Comparison of ENCODE assay signal across 8 mouse cellular contexts in the genomic region with DNA sequence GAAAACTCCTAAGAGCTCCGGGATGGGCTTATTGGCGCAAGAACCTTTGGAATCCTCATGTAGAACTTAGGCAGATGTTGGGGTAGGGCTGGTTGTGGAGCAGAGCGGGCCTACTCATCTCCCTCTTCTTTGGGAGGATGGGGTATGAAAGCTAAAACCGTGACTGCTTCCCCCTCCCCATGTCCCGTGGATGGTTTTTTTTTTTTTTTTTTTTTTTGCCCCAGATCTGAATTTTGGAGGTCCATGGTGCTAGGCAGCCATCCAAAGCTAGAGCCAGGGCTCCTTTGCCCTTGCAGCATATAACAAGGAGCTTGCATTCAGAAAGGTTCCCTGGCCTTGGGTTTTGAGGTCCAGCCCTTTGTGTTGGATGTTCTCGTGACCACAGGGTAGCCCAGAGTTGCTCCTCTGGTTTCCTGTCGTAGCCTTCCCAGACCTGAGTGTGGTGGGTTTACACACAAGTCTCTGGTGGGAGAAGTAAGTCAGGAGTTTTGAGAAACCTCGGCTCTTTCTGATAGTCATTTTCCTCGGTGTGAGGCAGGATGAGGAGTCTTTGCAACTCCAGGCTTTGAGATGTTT. TPM values are rescaled to one million over a fixed set of nuclear protein-coding genes. Genes with fewer than 3 reads are reported as not detected.
DNase-seq lines count a peak whose midpoint lies in the region; ATAC-seq and TF ChIP-seq lines count a peak whose summit lies in the region.

No protein-coding gene starts in this region.

- no peak for DNase-seq in kidney, postnatal 0 days (ENCODE audit: low spot score)
- DNase-seq in kidney, adult 18-20 months: no peak
- DNase-seq in gastrocnemius, adult 8-10 months (ENCODE audit: low spot score in 2 of 2): no peak
- no peak for DNase-seq in embryo, embryonic 10.5 days (ENCODE audit: low spot score)
- DNase-seq in adrenal gland, adult 18-20 months (ENCODE audit: low spot score in 2 of 2): no peak

- H3K4me1 ChIP-seq in kidney, postnatal 0 days (replicated peaks; ENCODE audit: insufficient read depth, low read length): peaks cover 22% of the 10 kb centered on the region; the same call in 1 of the 2 replicates
- H3K4me1 ChIP-seq in bone marrow macrophage, adult 2 months (ENCODE audit: control insufficient read depth, insufficient read depth, low read length): 0 out of 2 replicates have a peak, but pooled peaks cover 8% of the 10 kb centered on the region
- peaks cover 36% of the 10 kb centered on the region for H3K4me1 ChIP-seq in hindbrain, embryonic 16.5 days (ENCODE audit: control insufficient read depth, insufficient read depth, low read depth, low read length)
- peaks cover 42% of the 10 kb centered on the region for H3K4me1 ChIP-seq in neural tube, embryonic 12.5 days

- no peaks in the 10 kb centered on the region for H3K36me3 ChIP-seq in kidney, postnatal 0 days (ENCODE audit: insufficient read depth, low read length)
- no peaks in the 10 kb centered on the region for H3K36me3 ChIP-seq in hindbrain, embryonic 16.5 days (ENCODE audit: control insufficient read depth, insufficient read depth, low read length)
- H3K36me3 ChIP-seq in neural tube, embryonic 12.5 days: peaks cover 32% of the 10 kb centered on the region

- TF ChIP-seq CTCF in kidney, postnatal 0 days (IDR thresholded peaks at IDR 0.05; ENCODE audit: low read depth): no peak
- no peak for TF ChIP-seq CTCF in bone marrow macrophage, adult 2 months (IDR thresholded peaks at IDR 0.05; ENCODE audit: low read depth, low read length)

- TF ChIP-seq POLR2A in bone marrow macrophage, adult 2 months (IDR thresholded peaks at IDR 0.05; ENCODE audit: borderline replicate concordance, low read depth, low read length): no peak

- peak overlapping the region; percentile 92 for H3K4me2 ChIP-seq in kidney, postnatal 0 days (ENCODE audit: low read length)
- H3K4me2 ChIP-seq in hindbrain, embryonic 16.5 days (ENCODE audit: low read length): peak overlapping the region; percentile 89
- peak overlapping the region; percentile 93 for H3K4me2 ChIP-seq in neural tube, embryonic 12.5 days (replicated peaks)

- H3K9me3 ChIP-seq in kidney, postnatal 0 days (replicated peaks; ENCODE audit: low read length): no peaks in the 10 kb centered on the region
- no peaks in the 10 kb centered on the region for H3K9me3 ChIP-seq in hindbrain, embryonic 16.5 days (ENCODE audit: control insufficient read depth, low read length)
- H3K9me3 ChIP-seq in neural tube, embryonic 12.5 days: no peaks in the 10 kb centered on the region

- ATAC-seq in kidney, postnatal 0 days (replicated peaks; ENCODE audit: low FRiP score, low read depth): no peak
- ATAC-seq in hindbrain, embryonic 16.5 days: no peak
- no peak for ATAC-seq in neural tube, embryonic 12.5 days (ENCODE audit: low FRiP score, low read depth)

- H3K4me3 ChIP-seq in kidney, postnatal 0 days (replicated peaks; ENCODE audit: low read depth, low read length): peak overlapping the region; percentile 97
- peak overlapping the region; percentile 73 for H3K4me3 ChIP-seq in bone marrow macrophage, adult 2 months (ENCODE audit: insufficient read depth, low read length)
- H3K4me3 ChIP-seq in hindbrain, embryonic 16.5 days (ENCODE audit: low read length): peak overlapping the region; percentile 96
- peak overlapping the region; percentile 92 for H3K4me3 ChIP-seq in neural tube, embryonic 12.5 days

- WGBS in kidney, postnatal 0 days: 13% methylated on average over 9 of the region's 9 CpGs
- 31% methylated on average over 9 of the region's 9 CpGs for WGBS in hindbrain, embryonic 16.5 days
- WGBS in neural tube, embryonic 12.5 days: 51% methylated on average over 9 of the region's 9 CpGs

- peak overlapping the region; percentile 95 for H3K27ac ChIP-seq in kidney, postnatal 0 days
- no peak overlapping the region for H3K27ac ChIP-seq in bone marrow macrophage, adult 2 months (ENCODE audit: insufficient read depth, low read depth, low read length)
- peak overlapping the region; percentile 98 for H3K27ac ChIP-seq in hindbrain, embryonic 16.5 days (ENCODE audit: low read depth, low read length)
- H3K27ac ChIP-seq in neural tube, embryonic 12.5 days: no peak overlapping the region

- no peaks in the 10 kb centered on the region for H3K27me3 ChIP-seq in kidney, postnatal 0 days (ENCODE audit: insufficient read depth, low read length)
- no peaks in the 10 kb centered on the region for H3K27me3 ChIP-seq in hindbrain, embryonic 16.5 days (replicated peaks; ENCODE audit: control insufficient read depth, insufficient read depth, low read length)
- H3K27me3 ChIP-seq in neural tube, embryonic 12.5 days (replicated peaks): no peaks in the 10 kb centered on the region

- peak overlapping the region; percentile 98 for H3K9ac ChIP-seq in kidney, postnatal 0 days (ENCODE audit: low read depth, low read length)
- H3K9ac ChIP-seq in hindbrain, embryonic 16.5 days (ENCODE audit: low read depth, low read length): peak overlapping the region; percentile 100
- peak overlapping the region; percentile 100 for H3K9ac ChIP-seq in neural tube, embryonic 12.5 days

RNA-seq across cellular contexts. Expression of a gene that starts 1.4 kb away (rescaled TPM):
- 31.6 and 32.5 TPM in 2 replicates for polyA plus RNA-seq in kidney, postnatal 0 days (2015; fragmentation: Nextera tagmentation; extraction: Ambion mirVana)
- 9.8 and 10.4 TPM in 2 replicates for polyA plus RNA-seq in bone marrow macrophage, adult 2 months (2012; ENCODE audit: insufficient read depth, insufficient read length, missing spikeins)
- 41.5 and 54.8 TPM in 2 replicates for polyA plus RNA-seq in hindbrain, embryonic 16.5 days (2015; fragmentation: Nextera tagmentation; extraction: Ambion mirVana)
- polyA plus RNA-seq in neural tube, embryonic 12.5 days (2016; fragmentation: Nextera tagmentation; extraction: Ambion mirVana): 91.7 and 98.9 TPM in 2 replicates
- 10 to 100 TPM; 16.4 to 24.8 (median 19.4) TPM for total RNA-seq in gastrocnemius, adult 8-10 months (2022)
- 10 to 100 TPM; 39.4 to 56.8 TPM for total RNA-seq in adrenal gland, adult 18-20 months (2021)

Comparison
In these comparisons a context has a peak if more than half of its experiments do, and no peak if none do; other contexts are left out.
1. H3K27ac ChIP-seq: peak in kidney, postnatal 0 days (single experiment) and hindbrain, embryonic 16.5 days (single experiment); none in bone marrow macrophage, adult 2 months (single experiment) and neural tube, embryonic 12.5 days (single experiment).
2. Peak in every context shown above with its lines, with median percentiles within 50 percentile points of each other: H3K4me2 ChIP-seq, H3K4me3 ChIP-seq and H3K9ac ChIP-seq.